Mouse (Mus musculus) heart, embryonic 12.5 days (tissue): ENCODE results near the gene Arpp21. TPM values are rescaled to one million over a fixed set of nuclear protein-coding genes. Genes with fewer than 3 reads are reported as not detected.

Experiments used
- ATAC-seq: fragments of 200-750 bp; cut with Nextera tagmentation; 2 replicates; pipeline ENCODE4 v1.8.0; 2017; ENCODE audit warnings: moderate TSS enrichment, moderate library complexity; ENCODE audit not compliant: insufficient number of reproducible peaks, low FRiP score
- H3K27ac ChIP-seq: fragments of 300-500 bp; sonication (generic); 2 replicates; pipeline ENCODE4 v1.5.1; 2016; ENCODE audit warnings: mild to moderate bottlenecking, moderate library complexity; ENCODE audit not compliant: poor library complexity, severe bottlenecking
- H3K27me3 ChIP-seq: fragments of 300-500 bp; sonication (generic); replicated peaks from 2 replicates; pipeline ENCODE4 v1.6.1; 2016; ENCODE audit warnings: mild to moderate bottlenecking, moderate library complexity
- H3K36me3 ChIP-seq: fragments of 300-500 bp; sonication (generic); 2 replicates; pipeline ENCODE4 v1.6.1; 2016; ENCODE audit warnings: mild to moderate bottlenecking, moderate library complexity
- H3K4me1 ChIP-seq: fragments of 300-500 bp; sonication (generic); replicated peaks from 2 replicates; pipeline ENCODE4 v1.6.1; 2016; ENCODE audit warnings: mild to moderate bottlenecking
- H3K4me2 ChIP-seq: fragments of 300-500 bp; sonication (generic); 2 replicates; pipeline ENCODE4 v1.6.1; 2016; ENCODE audit warnings: mild to moderate bottlenecking, moderate library complexity
- H3K4me3 ChIP-seq: fragments of 300-500 bp; sonication (generic); 2 replicates; pipeline ENCODE4 v1.5.1; 2016; ENCODE audit warnings: mild to moderate bottlenecking
- H3K9ac ChIP-seq: fragments of 300-500 bp; sonication (generic); 2 replicates; pipeline ENCODE4 v1.6.1; 2016; ENCODE audit warnings: mild to moderate bottlenecking, moderate library complexity
- H3K9me3 ChIP-seq: fragments of 300-500 bp; sonication (generic); replicated peaks from 2 replicates; pipeline ENCODE4 v1.6.1; 2016; ENCODE audit warnings: mild to moderate bottlenecking, moderate library complexity
- WGBS: fragments of 180-500 bp; shearing (Covaris S2); methylation state at CpG from one replicate; pipeline ENCODE4 v1.1.7; 2016; 5-methylcytosine and 5-hydroxymethylcytosine counted together
- polyA plus RNA-seq: library from polyadenylated mRNA; unstranded; fragments of >200 nt; fragmentation: Nextera tagmentation; extraction: Ambion mirVana; gene quantifications from 2 replicates; pipeline ENCODE4 v1.2.1, GENCODE M21; 2016

Gene Arpp21
- polyA plus RNA-seq, 1 experiment from 2014 or later = 2.1 TPM

DNA sequence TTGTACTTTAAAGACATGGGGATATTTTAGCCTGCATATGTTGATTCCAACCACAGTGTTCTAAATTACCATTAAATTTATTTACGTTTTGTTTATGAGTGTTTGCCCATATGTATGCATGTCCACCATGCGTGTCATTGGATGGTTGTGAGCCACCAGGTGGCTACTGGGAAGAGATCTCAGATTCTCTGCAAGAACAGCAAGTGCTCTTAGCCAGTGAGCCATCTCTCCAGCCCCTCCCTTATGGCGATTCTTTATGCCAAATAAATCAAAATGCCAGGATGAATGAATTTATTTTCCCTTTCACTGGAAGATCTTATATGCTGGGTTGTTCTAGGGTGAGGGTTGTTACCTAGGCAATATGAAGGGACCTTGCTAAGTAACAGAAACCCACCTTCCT is 7.3 kb downstream of the Arpp21 start:
- H3K9ac ChIP-seq = no peak overlapping the region
- peaks cover 24% of the 10 kb centered on the region for H3K27me3 ChIP-seq
- WGBS = 75% methylated on average over 3 of the region's 3 CpGs
- H3K4me2 ChIP-seq = no peak overlapping the region
- peaks cover 13% of the 10 kb centered on the region; the same call in 1 of the 2 replicates for H3K4me1 ChIP-seq
- no peaks in the 10 kb centered on the region for H3K36me3 ChIP-seq
- no peak for ATAC-seq
- H3K9me3 ChIP-seq = no peaks in the 10 kb centered on the region
- H3K27ac ChIP-seq = no peak overlapping the region
- H3K4me3 ChIP-seq = no peak overlapping the region

DNA sequence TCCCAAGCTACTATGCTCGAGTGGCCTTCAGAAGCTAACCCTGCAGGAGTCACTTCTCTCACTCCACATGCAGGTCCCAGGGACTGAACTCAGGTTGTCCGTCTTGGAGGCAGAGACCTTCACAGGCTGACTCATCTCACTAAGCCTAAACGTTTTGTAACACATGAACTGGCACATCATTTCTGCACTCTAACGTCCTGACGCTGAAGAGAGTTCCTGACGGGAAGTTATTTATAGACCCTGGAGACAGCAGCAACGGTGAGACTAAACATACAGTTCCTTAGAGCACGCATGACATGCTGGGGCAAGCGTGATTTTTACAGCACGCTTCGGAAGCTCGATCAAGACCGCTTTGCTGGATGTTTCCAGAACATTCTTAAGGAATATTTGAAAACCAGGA is 8.6 kb downstream of the Arpp21 start:
- Histone ChIP-seq H3K9me3 (no peaks in the 10 kb centered on the region), H3K27me3 (peaks cover 13% of the 10 kb centered on the region), H3K4me1 (peaks cover 13% of the 10 kb centered on the region; the same call in 1 of the 2 replicates), H3K4me3 (no peak overlapping the region), H3K4me2 (no peak overlapping the region), H3K9ac (no peak overlapping the region), H3K36me3 (no peaks in the 10 kb centered on the region), H3K27ac (no peak overlapping the region)
- peak; percentile 39; the same call in 1 of the 2 replicates for ATAC-seq
- WGBS = 34% methylated on average over 13 of the region's 13 CpGs

DNA sequence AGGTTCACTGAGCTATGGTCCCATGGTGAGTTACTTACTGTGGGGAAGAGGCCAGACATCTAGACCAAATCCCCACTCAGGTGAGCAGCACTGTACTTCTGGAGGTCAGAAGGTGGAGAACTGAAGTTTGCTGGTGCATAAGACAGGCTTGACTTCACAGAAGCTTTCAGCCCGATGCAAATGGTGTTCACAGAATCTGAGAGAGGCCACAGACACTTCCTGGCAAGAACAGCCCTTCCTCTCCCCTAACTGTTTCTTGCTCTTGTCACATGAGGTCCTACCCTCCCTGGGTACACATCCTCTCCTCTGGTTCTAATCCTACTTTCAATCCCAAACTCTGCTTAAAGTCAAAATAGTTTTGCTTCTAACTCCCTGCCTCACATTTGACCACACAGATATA is 9.2 kb downstream of the Arpp21 start:
- peaks cover 13% of the 10 kb centered on the region; the same call in 1 of the 2 replicates for H3K4me1 ChIP-seq
- 32% methylated on average over 1 of the region's 1 CpGs for WGBS
- no peaks in the 10 kb centered on the region for H3K36me3 ChIP-seq
- no peak for ATAC-seq
- no peaks in the 10 kb centered on the region for H3K9me3 ChIP-seq
- peaks cover 8% of the 10 kb centered on the region; the same call in 1 of the 2 replicates for H3K27me3 ChIP-seq
- no peak overlapping the region for H3K27ac ChIP-seq
- H3K4me2 ChIP-seq = no peak overlapping the region
- no peak overlapping the region for H3K4me3 ChIP-seq
- no peak overlapping the region for H3K9ac ChIP-seq

DNA sequence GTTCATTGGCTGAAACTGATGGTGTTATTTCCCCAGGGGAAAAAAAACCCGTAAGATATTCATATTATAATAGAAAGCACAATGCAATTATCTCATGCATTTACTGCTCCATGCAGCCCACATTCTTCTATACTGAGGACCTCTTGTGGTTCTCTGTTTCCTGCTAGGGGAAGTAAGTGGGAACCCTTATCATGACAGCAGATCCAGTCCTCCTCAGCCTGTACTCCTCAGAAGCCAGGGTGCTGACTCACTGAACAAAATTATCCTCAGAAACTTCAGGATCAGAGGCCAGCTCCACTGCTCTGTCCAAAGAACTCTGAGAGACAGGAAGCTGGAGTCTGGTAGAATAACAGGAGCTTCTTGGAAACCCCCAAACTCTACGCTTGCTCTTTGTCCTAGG is 10.7 kb downstream of the Arpp21 start:
- 59% methylated on average over 2 of the region's 2 CpGs for WGBS
- Histone ChIP-seq H3K36me3 (no peaks in the 10 kb centered on the region), H3K27ac (no peak overlapping the region), H3K4me2 (no peak overlapping the region), H3K27me3 (0 out of 2 replicates have a peak, but pooled peaks cover 2% of the 10 kb centered on the region), H3K9me3 (no peaks in the 10 kb centered on the region), H3K4me3 (no peak overlapping the region), H3K4me1 (peaks cover 13% of the 10 kb centered on the region; the same call in 1 of the 2 replicates), H3K9ac (no peak overlapping the region)
- ATAC-seq = no peak; the same call in 1 of the 2 replicates

DNA sequence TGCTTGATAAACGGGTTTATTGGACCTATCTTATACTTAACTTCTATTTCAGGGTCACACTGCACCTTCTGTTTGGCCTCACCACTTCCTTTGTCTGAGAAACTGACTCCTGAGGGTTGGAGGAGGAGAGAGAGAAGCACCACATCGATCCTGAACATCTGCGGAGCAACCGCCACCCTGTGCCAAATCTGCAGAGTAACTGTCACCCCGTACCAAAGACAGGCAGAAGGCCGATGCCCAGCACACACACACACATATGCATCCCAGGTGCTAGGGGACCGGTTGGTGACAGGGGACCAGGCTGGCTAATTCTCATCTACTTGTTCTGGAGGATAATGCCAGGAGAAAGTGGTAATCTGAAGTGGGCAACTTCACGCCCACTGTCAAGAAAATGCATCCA is 16.4 kb downstream of the Arpp21 start:
- H3K4me3 ChIP-seq = no peak overlapping the region
- no peaks in the 10 kb centered on the region for H3K36me3 ChIP-seq
- no peak for ATAC-seq
- no peak overlapping the region for H3K9ac ChIP-seq
- H3K27ac ChIP-seq = no peak overlapping the region
- WGBS = 78% methylated on average over 8 of the region's 8 CpGs
- no peak overlapping the region for H3K4me2 ChIP-seq
- H3K27me3 ChIP-seq = no peaks in the 10 kb centered on the region
- no peaks in the 10 kb centered on the region for H3K4me1 ChIP-seq
- H3K9me3 ChIP-seq = no peaks in the 10 kb centered on the region

DNA sequence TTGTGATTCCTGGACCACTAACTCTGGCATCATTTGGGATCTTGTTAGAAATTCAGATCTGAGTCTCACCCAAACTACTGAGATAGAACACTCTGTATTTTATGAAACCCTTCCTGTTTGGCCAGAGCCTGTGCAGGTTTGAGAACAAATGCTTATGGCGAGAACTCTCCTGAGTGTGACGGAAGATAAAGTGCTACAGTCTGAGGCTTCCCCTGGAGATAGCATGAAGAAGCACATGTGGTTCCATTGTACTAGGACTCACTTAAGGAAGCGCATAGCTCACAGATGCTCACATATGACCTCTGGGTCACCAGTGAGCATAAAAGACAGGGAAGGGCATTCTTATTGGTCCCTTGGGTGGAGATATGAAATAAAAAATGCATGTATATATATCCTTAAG is 17.5 kb downstream of the Arpp21 start:
- no peak for ATAC-seq
- WGBS = 66% methylated on average over 3 of the region's 3 CpGs
- Histone ChIP-seq H3K27ac (no peak overlapping the region), H3K9me3 (no peaks in the 10 kb centered on the region), H3K4me1 (no peaks in the 10 kb centered on the region), H3K4me3 (no peak overlapping the region), H3K27me3 (no peaks in the 10 kb centered on the region), H3K9ac (no peak overlapping the region), H3K36me3 (no peaks in the 10 kb centered on the region), H3K4me2 (no peak overlapping the region)

DNA sequence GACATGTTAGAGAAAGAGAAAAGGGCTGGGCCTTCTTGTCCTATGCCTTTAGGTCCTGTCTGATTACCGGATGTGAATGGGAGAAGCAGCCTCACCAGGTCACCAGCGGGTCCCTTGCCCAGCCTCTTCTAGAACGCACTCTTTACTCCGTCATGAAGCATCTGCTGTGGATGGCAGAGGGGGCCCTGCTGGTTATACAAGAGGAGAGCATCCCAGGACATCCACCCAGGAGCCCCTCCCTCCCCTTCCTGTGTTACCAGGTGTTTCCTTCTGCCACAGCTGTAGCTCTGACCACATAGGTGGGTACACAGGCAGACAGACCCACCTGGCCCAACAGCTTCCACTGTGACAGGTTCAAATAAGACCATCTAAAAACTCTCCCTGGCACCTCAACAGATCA is 18.6 kb downstream of the Arpp21 start:
- WGBS = 82% methylated on average over 4 of the region's 4 CpGs
- Histone ChIP-seq H3K9ac (no peak overlapping the region), H3K27ac (no peak overlapping the region), H3K36me3 (no peaks in the 10 kb centered on the region), H3K4me1 (no peaks in the 10 kb centered on the region), H3K4me3 (no peak overlapping the region), H3K9me3 (no peaks in the 10 kb centered on the region), H3K4me2 (no peak overlapping the region), H3K27me3 (no peaks in the 10 kb centered on the region)
- ATAC-seq = no peak

DNA sequence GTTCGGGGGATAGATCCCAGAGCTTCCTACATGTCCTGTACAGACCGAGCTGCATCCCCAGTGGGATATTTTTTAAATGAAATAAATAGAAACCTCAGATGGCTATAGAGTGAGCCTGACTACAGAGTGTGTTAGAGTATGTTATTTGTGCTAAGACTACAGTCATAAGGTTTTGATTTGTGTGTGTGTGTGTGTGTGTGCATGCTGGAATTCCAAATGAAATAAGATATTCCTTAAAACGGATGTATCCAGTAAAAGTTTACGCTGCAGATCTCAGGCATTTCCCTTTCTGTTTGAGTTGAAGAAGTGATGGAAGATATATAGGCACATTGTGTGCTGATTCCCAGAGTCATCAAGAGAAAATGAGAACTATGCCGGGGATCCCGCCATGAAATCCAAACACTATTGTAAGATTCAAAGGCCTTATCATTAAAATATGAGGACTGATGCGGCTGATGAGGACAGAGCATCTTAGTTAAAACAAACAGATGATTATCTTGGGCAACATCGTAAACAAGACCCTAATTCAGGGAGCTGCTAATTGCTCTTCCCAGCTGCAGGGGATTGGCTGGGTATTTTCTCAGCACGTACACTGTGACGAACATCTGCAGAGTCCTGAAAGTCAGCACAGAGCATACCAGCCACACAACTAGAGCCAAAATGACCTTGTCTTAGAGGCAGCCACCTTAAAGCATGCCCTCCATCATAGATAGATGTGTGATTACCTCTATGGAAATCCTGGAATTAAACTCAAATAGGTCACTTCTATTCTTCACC is 20.5 kb downstream of the Arpp21 start:
- no peaks in the 10 kb centered on the region for H3K4me1 ChIP-seq
- no peak overlapping the region for H3K9ac ChIP-seq
- H3K4me2 ChIP-seq = no peak overlapping the region
- ATAC-seq = no peak
- H3K27me3 ChIP-seq = no peaks in the 10 kb centered on the region
- no peaks in the 10 kb centered on the region for H3K9me3 ChIP-seq
- WGBS = 65% methylated on average over 10 of the region's 10 CpGs
- H3K4me3 ChIP-seq = no peak overlapping the region
- H3K36me3 ChIP-seq = no peaks in the 10 kb centered on the region
- no peak overlapping the region for H3K27ac ChIP-seq

DNA sequence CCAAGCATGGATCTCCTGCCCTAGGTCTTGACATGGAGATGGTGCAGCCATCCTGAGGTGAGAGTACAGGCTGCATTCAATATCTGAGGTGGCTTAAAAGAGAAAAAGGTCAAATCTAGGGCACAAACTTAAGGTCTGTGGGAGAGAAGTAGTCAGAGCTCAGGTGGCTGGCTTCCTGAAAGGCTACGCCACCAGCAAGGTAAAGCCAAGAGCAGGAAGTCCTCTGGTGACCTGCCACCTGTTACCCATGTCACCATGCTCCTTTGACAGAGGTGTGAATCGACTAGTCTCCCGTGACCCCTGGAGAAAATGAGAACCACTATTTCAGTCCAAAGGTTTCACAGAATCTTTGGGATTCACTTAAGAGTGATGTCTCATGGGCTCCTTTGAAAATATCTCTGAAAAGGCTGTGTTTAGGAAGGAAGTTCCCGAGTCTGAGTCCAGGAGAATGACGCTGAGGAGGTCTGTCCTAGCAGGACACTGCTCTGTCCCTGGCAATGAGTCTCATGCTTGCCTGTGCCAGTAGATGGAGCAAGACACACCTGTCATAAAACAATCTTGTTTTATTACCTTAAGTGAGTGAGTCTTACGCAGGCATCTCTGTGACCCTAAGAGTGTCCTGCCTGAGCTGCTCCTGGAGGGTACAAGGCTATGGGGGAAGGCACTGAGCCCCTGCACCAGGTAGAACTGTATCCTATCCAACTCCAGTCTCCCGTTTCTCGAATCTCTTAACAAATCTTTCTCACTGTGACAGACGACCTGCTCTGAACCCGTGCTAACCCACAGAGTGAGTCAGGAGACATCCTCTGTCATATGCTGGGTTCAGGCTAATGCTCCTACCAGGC is 22.1 kb downstream of the Arpp21 start:
- Histone ChIP-seq H3K27ac (no peak overlapping the region), H3K36me3 (no peaks in the 10 kb centered on the region), H3K4me3 (no peak overlapping the region), H3K4me1 (no peaks in the 10 kb centered on the region), H3K9ac (no peak overlapping the region), H3K27me3 (no peaks in the 10 kb centered on the region), H3K9me3 (no peaks in the 10 kb centered on the region), H3K4me2 (no peak overlapping the region)
- 60% methylated on average over 10 of the region's 10 CpGs for WGBS
- ATAC-seq = no peak

DNA sequence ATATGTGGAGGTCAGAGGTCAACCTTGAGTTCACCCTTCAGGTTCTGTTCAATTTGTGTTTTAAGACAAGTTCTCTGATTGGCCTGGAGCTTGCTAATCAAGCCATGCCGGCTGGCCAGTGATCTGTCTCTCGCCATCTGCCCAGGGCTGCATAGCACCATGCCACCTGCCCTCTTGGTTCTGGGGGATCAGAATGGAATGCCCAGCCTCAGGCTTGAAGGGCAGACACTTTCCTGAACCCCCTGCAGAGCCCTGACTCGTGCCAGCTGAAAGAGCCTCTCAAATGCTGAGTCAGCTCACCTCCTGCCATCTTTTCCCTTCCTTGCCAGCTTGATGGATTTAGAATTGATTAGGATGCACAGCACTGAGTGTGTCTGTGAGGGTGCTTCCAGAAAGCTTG is 25.9 kb downstream of the Arpp21 start:
- Histone ChIP-seq H3K4me3 (no peak overlapping the region), H3K9ac (no peak overlapping the region), H3K9me3 (no peaks in the 10 kb centered on the region), H3K36me3 (no peaks in the 10 kb centered on the region), H3K27me3 (no peaks in the 10 kb centered on the region), H3K4me2 (no peak overlapping the region), H3K27ac (no peak overlapping the region), H3K4me1 (peaks cover 4% of the 10 kb centered on the region; the same call in 1 of the 2 replicates)
- ATAC-seq = no peak
- WGBS = 68% methylated on average over 3 of the region's 3 CpGs

DNA sequence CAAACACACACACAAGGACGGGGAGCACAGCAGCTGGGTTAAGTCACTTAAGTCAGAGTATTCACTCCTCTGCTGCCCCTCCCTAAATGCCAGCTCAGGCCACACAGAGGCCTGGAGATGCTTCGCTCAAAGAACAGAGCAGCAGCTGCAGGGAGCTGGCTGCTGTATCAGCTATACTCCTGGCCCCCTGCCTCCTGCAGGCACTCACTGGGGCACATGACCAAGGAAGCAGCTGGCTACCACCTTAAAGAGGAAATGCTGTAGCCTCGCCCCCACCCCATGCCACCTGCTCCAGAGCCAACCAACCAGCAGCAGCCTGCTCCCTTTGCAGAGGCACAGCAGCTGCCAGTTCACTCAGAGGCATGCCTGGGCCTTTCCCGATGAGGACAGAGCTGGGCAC is 28.0 kb downstream of the Arpp21 start:
- 31% methylated on average over 4 of the region's 4 CpGs for WGBS
- Histone ChIP-seq H3K9me3 (no peaks in the 10 kb centered on the region), H3K36me3 (no peaks in the 10 kb centered on the region), H3K9ac (no peak overlapping the region), H3K4me3 (no peak overlapping the region), H3K27me3 (no peaks in the 10 kb centered on the region), H3K4me1 (peaks cover 4% of the 10 kb centered on the region; the same call in 1 of the 2 replicates), H3K4me2 (no peak overlapping the region), H3K27ac (no peak overlapping the region)
- no peak for ATAC-seq
